Mouse (Mus musculus) cerebellum, adult 2 months (tissue): Measurements from ENCODE around the gene Faf1.

Source experiments
- CTCF ChIP-seq: fragments of 200-500 bp; IDR thresholded peaks from 2 replicates; pipeline ENCODE4 v1.5.1; 2011; ENCODE audit warnings: low read depth, mild to moderate bottlenecking, control low read depth, low read length, moderate library complexity, borderline replicate concordance; ENCODE audit not compliant: insufficient read depth
- POLR2A ChIP-seq: fragments of 200-500 bp; IDR thresholded peaks from 2 replicates; pipeline ENCODE4 v1.6.1; 2011; ENCODE audit warnings: low read length, control low read depth, borderline replicate concordance; ENCODE audit not compliant: insufficient read depth

DNA sequence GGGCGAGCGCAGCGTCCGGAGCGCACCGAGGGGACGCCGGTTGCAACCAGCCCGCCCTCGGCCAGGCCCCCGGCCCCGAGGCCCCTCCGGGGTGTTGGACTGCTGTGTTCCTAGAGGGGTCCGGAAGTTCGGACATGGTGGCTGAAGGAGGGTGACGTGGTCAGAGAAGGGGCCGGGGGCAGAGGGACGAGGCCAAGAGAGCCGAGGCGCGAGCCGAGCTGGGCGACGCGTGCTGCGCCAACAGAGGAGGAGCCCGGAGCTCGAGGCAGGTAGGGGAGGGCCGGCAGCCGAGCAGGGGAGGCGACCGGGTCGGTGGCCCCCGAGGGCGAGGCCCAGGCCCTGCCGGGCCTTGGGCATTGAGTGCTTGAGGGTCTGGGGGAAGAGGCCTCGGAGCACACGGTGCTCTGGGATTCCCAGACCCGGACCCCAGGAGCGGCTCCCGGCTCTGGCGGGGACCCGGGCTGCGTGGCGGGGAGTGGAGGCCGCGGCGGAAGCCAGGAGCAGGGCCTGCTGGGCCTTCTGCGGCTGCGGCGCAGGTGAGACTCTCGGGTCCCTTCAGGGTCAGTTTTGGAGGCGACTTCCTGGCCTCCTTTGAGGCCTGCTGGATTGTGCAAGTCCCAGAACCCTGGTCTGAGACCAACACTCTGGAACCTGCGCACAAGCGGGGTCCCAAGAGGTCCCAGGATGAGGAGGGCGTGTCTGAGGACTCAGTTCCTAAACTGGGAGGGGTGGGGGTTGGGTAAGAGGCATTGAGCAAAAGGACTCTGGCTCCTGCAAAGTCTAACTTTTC is 301.9 kb downstream of the Faf1 start:
- TF ChIP-seq CTCF: no peak
- TF ChIP-seq POLR2A: no peak
